Mouse (Mus musculus) bone marrow macrophage, adult 2 months (primary cell): ENCODE measurements around the gene Ankrd27.

Source experiments
- CTCF ChIP-seq: IDR thresholded peaks from 2 replicates; pipeline ENCODE4 v1.5.1; 2012; ENCODE audit warnings: low read depth, mild to moderate bottlenecking, low read length, moderate library complexity
- POLR2A ChIP-seq: IDR thresholded peaks from 2 replicates; pipeline ENCODE4 v1.6.1; 2012; ENCODE audit warnings: mild to moderate bottlenecking, low read depth, low read length, borderline replicate concordance

GRCm38 (mm10) chr7:35564067-35564865, 21.8 kb upstream of the Ankrd27 start:
- TF ChIP-seq CTCF (no peak), POLR2A (no peak)
